Mouse (Mus musculus) right cerebral cortex, postnatal 25 days (tissue): ENCODE measurements around the gene Clec3b.
A peak's percentile ranks its signal among the peaks of the same experiment; 100 is the strongest.

Experiments used
- DNase-seq: peaks from one replicate; pipeline ENCODE4 v3.0.0; 2022

Clec3b gene

DNA sequence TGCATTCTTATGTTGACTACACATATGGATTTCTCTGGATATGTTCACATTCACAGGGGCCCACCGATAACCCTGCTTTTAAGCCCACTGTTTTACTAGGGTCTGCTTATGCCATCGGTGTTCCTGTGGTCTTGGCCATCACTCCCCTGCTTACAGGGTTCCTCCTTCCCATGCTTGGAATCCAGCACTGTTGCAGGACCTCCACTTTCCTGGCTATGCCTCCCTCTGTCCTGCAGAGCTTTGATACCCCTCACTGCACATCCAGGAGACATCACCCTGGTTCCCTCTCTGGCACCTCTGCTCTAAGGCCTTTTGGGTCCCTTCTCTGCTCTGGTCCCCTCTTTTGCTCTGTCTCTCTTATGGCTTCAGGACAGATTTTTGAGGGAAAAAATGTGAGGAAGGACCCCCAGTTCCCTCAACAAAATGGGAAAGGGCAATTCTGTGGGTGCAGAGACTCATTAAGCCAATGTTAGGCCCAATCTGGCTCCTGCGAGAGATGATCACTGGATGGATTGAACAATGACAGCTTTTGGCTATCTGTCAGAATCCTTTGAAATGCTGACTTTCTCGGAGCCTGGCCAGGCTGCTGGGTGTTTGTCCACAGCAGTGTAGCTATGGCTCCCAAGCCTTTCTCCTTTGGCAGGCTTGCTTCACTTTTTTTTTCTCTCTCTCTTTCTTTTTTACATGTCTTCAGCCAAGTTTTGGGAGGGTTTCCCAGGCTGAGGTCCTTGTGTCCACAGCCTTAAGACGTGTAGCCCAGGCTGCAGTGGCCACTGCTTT lies at the start of gene Clec3b:
Gene Clec3b (plus strand): TSS at position 706 of the 780 bp plus-strand sequence.
- no peak for DNase-seq

DNA sequence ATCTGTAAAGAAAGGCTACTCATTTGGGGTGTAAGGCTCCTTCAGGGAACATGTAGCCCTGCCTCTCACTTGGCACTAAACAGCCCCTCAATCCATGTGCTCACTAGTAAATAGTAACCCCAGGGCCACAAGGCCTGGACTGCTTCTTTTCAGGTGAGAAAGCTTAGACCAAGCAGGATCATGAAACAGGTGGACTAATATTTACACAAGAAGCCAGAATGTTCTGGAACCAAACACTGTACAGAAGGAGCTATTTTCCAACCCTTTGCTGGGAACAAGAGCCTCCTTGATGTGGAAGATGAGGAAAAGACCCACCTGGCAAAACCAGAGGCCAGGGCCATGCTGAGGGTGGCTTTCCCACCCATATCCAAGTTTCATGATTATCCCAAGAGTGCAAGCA lies 47.3 kb upstream of the Clec3b start:
- DNase-seq, result no peak

DNA sequence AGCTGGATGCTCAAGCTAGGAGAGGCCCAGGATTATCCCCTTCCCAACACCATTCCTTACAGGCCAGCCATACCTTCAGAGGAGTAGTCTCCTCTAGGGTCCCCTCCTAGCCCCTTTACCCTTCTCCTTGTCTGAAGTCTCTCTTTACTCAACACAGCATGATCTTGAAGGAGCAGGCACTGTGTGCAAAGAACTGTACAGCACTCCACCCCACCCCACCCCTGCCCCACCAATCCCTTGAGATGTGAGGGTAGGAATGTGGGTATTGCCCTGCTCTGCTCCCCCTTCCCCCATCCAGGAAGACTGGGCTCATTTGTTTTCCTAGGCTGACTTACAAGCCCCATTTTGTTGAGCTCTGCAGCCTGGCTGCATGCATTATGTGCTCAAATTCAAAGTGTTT lies 46.4 kb upstream of the Clec3b start:
- DNase-seq, result no peak

DNA sequence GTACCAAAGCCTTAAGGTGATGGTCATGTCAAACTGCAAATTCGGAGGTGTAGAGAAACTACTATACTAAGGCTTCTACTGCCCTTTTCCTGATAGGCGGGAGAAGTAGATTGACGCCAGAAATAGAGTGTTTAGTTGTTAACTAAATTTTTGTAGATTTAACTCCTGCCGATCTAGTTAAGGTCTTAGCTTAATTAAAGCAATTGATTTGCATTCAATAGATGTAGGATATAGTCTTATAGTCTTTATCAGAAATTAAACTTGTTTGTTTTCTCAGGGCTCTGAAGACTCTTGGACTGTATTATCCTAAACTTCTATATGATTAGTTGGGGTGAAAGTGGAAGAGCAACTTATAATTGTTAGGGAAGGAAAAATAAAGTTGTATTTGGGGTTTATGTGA lies 43.6 kb upstream of the Clec3b start:
- no peak for DNase-seq

DNA sequence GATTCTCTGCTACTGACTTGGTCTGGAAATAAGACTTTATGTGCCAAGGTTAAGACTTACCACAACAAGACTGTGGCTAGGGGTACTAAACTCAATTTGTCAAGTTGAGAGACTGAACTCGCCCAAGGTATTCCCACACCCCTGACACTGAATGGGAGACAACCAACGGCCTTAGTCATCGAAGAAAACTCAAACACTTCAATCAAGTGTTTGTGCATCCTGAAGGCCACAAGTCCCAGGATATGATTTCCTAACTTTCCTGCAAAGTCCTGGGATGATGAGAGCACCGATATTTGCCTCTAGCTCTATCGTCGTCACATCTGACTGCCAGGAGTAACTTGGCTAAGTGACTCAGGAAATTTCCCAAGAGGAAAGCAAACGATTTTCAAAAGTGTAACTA lies 41.6 kb upstream of the Clec3b start:
- no peak for DNase-seq

DNA sequence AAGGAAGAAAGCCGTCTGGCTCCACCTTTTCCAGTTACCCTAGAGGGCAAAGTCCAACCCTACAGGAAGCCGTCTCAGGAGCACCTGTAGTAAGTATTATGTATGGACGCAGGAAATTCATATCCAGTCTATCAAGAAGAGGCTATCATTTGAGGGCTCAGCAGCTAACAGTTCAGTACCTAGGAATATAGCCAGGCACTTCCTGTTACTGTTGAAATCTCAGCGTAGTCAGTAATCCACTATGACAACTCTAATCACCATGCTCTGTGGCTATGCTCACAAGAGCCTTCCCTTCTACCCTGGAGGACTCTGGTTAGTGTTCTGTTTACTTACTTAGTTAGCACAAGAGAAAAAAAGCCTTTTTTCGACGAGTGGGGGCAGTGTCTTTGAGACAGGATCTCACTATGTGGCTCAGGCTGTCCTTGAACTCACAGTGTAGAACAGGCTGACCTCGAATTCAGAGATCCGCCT lies 39.0 kb upstream of the Clec3b start:
- no peak for DNase-seq

DNA sequence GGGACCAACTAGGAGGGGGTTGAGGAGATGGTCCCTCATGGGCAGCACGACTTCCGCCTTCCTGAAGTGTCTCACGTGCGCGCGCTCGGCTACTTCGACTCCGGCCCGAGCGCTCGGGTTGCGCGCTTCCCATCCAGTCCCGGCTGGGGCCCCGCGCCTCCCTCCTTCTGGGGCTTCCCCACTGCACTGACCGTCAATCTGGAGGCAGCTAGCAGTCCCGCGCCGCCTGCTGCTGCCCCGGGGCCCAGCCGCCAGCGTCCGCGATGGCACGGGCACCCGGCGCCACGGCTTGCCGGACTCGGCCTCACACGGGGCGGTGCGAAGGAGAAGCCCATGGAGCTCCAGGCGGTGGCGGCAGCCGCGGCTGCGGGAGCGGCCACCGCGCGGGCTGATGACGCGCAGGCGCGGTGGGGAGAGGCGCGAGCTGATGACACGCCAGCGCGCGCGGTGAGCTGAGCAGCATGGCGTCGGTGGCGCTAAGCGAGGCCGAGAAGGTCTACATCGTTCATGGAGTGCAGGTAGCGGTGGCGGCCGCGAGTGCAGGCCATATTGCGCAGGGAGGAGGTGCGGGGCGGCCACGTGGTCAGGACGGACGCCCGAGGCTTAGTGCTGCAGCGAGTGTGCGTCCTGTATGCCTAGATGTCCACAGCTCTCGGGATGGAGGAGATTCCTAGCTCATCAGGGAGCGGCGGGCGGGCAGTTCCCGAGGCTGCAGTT lies 37.8 kb upstream of the Clec3b start, which contains the start of the genes Zdhhc3 and Exosc7:
Gene Zdhhc3 (minus strand): TSS at position 401 of the 717 bp plus-strand sequence.
Gene Exosc7 (plus strand): TSS at position 411 of the 717 bp plus-strand sequence.
- DNase-seq, result peak; percentile 94

DNA sequence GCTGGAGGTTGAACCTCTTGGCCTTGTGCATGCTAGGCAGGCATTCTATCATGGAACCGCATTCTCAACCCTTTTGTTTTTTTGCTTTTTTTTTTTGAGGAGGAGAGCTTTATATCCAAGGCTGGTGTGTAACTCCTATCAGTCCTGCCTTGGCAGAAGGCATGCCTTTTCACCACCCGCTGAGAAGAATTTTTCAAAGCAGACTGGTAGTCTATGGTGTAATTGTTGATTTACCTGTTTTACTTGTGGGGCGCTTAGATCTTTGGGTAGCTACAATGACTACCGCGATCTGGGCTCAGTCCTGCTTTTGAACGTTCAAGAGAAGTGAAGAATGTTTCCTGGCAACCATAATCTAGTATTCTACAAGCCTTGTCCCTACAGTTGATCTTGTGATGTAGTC lies 36.8 kb upstream of the Clec3b start:
- DNase-seq, result no peak

DNA sequence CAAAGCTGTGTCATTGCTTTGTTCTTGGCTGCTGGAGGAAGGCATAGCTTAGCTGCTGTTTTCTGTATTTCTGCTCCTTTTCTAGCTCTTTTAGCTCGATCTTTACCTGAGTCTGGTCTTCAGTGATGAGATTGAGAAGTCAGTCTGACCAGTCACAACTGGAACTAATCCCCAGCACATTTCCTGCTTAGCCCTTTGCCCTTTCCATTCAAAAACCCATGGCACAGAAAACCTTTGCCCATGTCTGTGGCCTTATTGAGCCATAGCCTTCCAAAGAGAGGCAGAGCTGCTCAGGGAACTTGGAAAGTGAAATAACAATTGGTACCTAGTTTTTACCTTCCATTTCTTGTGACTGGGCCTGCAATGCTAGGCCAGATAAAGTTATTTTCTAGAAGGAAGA lies 35.2 kb upstream of the Clec3b start:
- DNase-seq, result no peak

DNA sequence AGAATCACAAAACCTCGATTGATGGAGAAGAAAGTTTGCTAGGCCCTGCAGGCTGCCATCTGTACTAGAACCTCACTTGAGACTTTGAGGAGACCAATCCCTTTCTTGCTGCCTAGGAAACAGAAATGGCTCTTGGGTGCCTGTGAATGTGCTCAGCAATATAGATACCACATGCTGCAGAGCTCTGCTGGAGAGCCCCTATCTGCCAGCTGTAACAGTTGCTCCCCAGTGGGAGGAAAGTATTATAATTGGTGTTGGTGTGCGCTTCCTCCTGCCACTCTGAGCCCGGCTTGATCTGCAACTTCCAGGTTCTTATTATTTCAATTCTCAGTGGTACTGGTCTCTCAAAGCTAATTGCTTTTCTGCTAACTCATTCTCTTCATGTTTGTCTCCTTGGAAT lies 27.7 kb upstream of the Clec3b start:
- DNase-seq, result no peak

DNA sequence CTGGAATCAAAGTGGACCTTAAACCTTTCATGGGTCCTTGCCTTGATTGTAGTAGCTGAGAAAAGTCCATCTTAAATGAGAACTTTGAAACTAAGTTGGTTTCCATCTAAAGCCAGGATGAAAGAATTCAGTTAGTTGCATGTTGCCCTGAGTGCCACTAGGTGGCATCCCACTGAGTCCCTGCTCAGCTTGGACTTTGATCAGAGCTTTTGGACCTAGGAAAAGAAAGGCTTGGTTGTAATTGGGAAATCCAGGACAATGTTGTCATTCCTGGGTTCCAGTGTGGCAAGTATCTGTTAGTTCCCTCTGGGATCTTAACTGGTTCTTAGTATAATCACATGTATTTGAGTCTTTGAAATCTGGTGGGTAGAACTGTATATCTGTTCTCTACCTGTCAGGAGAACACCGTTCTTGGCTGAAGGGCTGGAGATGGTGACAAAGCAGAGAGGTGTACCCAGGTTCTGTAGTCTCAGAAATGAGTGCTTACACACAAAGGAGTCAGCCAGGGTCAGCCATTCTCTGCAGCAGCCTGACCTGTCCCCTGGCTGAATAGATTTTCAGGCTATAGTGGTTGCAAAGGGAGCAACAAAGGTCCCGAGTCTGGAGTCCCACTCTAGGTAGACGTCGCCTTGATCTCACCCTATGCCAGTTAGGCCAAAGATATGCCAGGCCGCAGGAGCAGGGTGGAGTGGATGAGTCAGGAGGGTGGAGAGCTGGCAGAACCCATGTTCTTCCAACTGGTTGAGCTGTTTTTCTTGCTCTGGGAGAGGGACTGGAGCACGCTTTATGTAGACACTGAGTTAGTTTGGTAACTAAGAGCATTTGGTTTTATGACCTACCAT lies 27.0 kb upstream of the Clec3b start:
- no peak for DNase-seq

DNA sequence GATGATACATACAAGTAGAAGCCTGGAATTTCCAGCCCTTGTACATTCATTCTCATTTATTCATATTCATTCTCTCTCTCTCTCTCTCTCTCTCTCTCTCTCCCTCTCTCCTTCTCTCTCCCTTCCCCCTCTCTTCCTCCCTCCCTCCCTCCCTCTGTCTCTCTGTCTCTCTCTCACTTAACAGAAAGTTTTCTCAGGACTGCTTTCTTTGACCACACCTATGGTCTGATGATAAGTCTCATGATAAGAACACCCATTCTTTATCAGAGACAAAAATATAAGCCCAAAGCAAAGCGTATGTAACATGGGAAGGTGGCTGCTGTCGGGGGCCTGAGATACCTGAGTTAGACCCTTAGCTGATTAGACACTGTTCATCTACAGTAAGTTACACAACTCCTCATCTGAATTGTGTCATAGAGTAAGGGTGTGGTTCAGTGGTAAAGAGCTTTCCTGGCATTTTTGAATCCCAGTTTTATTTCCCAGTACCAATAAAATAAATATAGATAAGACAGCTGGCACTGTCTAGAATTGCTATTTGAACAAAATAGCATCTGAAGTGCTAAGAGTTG lies 26.2 kb upstream of the Clec3b start:
- DNase-seq, result no peak

DNA sequence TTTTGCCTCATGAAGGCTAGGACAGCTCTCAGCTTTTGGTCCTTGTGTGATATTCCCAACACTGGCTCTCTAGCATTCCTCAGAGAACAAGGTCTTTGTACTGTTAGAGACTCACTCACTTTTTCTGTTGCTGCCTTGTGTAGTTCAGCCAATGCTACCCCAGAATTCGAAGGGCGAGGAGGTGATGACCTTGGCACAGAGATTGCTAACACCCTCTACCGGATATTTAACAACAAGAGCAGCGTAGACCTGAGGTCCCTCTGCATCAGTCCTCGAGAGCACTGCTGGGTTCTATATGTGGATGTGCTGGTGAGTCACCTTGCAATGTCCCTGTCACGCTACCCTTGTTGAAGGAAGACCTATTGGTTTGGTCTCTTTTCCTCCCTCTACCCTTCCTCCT lies 23.1 kb upstream of the Clec3b start:
- no peak for DNase-seq

DNA sequence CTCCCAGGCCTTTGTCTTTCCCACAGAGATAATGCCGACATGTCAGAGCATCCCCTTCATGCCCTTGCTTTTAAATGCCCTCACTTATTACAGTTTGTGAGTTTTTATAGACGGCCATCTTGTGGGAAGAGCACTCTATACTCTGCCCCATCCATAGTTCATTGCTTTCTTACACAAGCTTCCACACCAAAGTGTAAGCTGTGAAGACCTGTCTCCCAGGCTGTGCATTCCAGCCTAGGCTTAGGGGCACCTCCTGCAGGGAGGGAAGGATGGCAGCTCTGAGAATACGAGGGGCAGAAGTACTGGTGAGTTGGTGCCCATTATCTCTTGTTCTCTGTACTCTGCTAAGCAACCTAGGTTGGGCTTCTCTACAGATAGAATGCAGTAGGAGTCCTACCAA lies 17.8 kb upstream of the Clec3b start:
- DNase-seq, result no peak

DNA sequence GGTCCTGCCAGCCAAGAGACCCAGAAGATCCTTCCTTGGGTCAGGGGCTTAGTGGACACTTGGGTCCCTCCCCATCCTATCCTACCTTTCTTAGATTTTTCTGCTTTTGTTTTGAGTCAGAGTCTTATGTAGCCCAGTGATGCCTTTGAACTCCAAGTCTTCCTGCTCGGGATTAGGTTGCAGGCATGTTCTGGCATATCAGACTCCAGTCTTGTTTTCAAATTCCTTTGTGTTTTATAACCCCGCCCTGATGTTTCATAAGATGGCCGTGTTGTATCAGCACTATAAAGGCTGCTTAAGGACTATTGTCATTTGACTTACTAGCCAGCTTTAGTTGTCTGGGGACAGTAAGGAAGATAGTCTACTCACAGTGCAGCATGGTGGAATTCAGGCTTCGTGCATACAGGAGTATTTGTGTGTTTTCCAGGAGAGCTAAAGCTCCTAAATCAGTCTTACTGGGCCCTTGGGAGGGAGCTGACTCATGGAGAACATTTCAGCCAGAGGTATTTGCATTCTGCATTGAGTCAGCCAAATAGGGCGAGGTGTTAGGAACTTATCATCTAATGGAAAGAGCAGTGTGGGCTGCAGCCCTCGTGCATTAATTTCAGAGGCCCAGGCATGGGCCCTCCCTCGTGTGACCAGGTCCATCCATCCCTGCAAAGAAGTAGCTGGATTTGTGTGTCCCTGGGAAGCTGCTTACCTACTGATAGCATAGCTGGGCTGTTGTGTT lies 13.6 kb upstream of the Clec3b start:
- DNase-seq, result no peak

DNA sequence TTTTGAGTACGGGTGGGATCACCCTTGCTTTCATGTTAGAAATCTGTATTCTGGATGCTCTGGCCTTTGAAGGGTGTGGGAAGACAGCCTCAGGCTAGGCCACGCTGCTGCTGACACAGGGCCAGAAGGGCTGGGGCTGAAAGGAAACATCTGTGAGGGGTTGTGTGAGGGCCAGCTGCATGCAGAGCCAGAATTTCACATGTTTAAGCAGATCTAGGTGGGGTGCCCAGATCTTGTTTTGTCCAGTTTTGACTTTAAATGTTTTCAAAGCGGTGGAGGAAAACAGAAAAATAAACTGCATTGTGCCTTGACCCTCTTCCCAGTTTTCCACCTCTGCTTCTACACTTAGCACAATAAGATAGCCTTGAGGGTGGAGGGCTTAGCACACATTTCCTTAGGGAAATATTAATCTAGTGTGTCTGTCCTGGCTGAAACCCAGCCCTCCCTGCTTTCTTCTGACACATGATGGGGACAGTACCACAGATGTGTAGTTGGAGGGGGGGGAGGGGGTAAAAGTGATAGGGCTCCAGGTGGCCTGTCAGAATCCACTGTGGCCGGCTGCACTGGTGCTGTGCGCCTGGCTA lies 11.8 kb upstream of the Clec3b start:
- DNase-seq, result no peak

DNA sequence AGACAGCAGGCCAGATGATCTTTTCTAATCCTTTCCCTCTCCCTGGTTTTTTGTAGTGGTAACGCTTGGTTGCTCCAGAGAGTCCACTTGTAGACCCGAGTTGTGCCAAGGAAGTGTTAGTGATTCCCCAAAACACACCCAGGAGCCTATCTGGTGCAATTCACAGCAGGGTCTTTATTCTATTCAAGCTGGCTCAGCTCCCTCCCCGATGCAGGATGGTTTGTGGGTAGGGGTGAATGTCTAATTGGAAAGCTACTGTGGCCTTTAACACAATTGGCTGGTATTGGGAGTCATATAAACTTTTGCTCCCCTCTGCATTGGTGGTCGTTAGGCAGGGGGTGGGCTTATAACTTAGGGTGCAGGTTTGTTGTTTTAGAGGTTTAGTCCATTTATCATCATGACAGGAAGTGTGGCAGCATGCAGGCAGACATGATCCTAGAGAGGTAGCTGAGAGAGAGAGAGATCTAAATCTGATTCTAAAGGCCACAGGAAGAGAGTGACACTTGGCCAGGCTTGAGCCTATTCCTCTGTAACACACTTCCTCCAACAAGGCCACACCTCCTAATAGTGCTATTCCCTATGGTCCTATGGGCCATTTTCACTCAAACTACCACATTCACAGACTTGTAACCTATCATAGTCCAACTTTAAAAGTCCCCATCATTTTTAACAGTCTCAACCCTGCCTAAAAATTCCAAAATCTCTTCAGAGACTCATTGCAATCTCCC lies 10.7 kb upstream of the Clec3b start:
- no peak for DNase-seq

DNA sequence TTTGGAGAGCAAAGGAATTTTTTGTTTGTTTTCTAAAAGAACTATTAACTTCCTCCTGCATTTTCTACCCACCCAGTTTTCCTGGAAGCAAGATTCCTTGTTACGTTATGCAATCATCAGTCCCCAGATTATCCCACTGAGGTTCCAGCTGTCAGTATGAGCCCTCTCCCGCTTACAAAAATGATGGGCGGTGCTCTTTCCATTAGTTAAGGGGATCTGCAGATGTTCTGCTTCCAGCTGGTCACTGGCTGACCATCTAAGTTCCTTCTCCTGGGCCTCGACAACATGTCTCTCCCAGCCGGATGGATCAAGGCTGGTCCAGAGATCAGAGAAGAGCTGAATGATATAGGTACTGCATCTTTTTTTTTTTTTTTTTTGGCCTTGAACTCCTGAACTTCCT lies 2.3 kb upstream of the Clec3b start:
- DNase-seq, result no peak

DNA sequence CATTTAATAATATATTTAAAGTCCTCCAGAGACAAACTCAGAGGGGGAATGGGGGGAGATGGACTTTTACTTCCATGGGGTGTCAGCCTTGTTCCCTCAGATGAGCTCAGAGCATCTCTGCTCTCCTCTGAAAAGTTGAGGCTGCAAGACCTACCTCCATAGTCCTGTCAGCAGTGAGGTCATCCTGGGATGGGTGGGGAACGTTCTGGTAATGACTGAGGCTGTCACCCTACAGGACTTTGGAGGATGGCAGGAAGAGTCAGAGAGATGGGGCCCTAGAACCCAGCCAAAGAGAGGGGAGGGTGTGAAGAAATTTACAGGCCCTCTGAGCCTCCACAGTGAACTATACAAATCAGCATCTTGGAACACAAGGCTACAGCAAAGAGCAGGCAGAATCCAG lies 815 bp downstream of the Clec3b start:
- no peak for DNase-seq

DNA sequence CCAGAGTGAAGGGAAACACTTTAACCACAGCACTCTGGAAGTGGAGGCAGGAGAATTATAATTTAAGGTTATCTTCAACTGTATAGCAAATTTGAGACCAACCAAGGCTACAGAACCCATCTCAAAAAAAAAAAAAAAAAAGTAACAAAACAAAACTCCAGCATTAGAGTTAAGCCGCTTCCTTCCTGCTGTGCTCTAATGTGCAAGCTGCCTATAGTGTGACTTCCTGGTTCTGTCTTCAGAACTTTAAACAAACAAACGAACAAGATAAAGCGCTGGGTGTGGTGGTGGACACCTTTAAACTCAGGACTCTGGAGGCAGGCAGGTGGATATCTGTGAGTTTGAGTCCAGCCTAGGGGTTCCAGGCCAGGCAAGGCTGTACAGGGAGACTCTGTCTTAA lies 1.3 kb downstream of the Clec3b start:
- no peak for DNase-seq

DNA sequence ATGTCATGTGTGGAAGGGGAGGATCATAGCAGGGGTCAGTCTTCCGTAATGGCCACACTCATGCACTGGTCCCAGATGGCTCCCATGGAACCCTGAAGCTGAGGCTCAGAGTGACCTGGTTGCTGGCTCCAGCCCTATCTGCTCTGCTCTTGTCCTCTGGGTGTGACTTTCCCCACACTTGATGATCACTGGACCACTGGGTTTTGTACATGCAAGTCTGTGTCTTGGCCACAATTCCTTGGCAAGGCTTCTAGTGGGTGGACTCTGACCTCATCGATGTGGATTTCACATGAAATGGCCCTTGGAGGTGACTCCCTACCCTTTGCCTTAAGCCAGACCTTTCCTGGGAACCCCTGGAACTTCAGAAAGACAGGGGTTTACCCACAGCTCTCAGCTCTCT lies 2.4 kb downstream of the Clec3b start:
- no peak for DNase-seq
